Mouse (Mus musculus): ENCODE measurements around the gene Pla2g2f. TPM values are rescaled to one million over a fixed set of nuclear protein-coding genes. Genes with fewer than 3 reads are reported as not detected.

The Pla2g2f gene
- not detected in 2 replicates for polyA plus RNA-seq (2014; fragmentation: Nextera tagmentation; extraction: Ambion mirVana)

GRCm38 (mm10) chr4:138757416-138757815 lies at the start of gene Pla2g2f:
Pla2g2f (minus strand) TSS chr4:138757626.
- H3K4me1 ChIP-seq (ENCODE audit: insufficient read depth): no peaks in the 10 kb centered on the region
- no peaks in the 10 kb centered on the region for H3K27me3 ChIP-seq (ENCODE audit: insufficient read depth, low read length)
- H3K4me3 ChIP-seq (ENCODE audit: low read depth, low read length): no peak within 1 kb of the TSS
- WGBS: 79% methylated on average over 8 of the region's 8 CpGs
- ATAC-seq (ENCODE audit: insufficient read depth) (no peak), DNase-seq (no peak)
- no peaks in the 10 kb centered on the region for H3K9me3 ChIP-seq (ENCODE audit: low read depth, low read length)
- no peak within 1 kb of the TSS for H3K27ac ChIP-seq (ENCODE audit: low read depth)
- H3K4me2 ChIP-seq: no peak within 1 kb of the TSS
- TF ChIP-seq CTCF (IDR thresholded peaks at IDR 0.05; ENCODE audit: low read depth): no peak
- H3K36me3 ChIP-seq (ENCODE audit: insufficient read depth): no peaks in the 10 kb centered on the region
- H3K9ac ChIP-seq: no peak within 1 kb of the TSS

GRCm38 (mm10) chr4:138806920-138807541 lies 49.6 kb upstream of the Pla2g2f start:
- peak; percentile 18 for TF ChIP-seq CTCF (IDR thresholded peaks at IDR 0.05; ENCODE audit: low read depth)
- Histone ChIP-seq H3K9me3 (ENCODE audit: low read depth, low read length) (no peaks in the 10 kb centered on the region), H3K9ac (no peak overlapping the region), H3K27me3 (ENCODE audit: insufficient read depth, low read length) (no peaks in the 10 kb centered on the region), H3K27ac (ENCODE audit: low read depth) (no peak overlapping the region), H3K4me3 (ENCODE audit: low read depth, low read length) (no peak overlapping the region), H3K4me1 (ENCODE audit: insufficient read depth) (no peaks in the 10 kb centered on the region), H3K36me3 (ENCODE audit: insufficient read depth) (no peaks in the 10 kb centered on the region), H3K4me2 (no peak overlapping the region)
- no peak; the same call in 1 of the 2 replicates for ATAC-seq (ENCODE audit: insufficient read depth)
- DNase-seq: peak; percentile 55
- WGBS: 39% methylated on average over 7 of the region's 7 CpGs

- H3K36me3 ChIP-seq (ENCODE audit: insufficient read depth): no peaks in the 10 kb centered on the region
- no peak overlapping the region for H3K4me3 ChIP-seq (ENCODE audit: low read depth, low read length)
- no peak overlapping the region for H3K27ac ChIP-seq (ENCODE audit: low read depth)
- no peak for DNase-seq
- no peaks in the 10 kb centered on the region for H3K9me3 ChIP-seq (ENCODE audit: low read depth, low read length)
- H3K4me1 ChIP-seq (ENCODE audit: insufficient read depth): no peaks in the 10 kb centered on the region
- TF ChIP-seq CTCF (IDR thresholded peaks at IDR 0.05; ENCODE audit: low read depth): no peak
- no peak overlapping the region for H3K9ac ChIP-seq
- ATAC-seq (ENCODE audit: insufficient read depth): no peak
- no peaks in the 10 kb centered on the region for H3K27me3 ChIP-seq (ENCODE audit: insufficient read depth, low read length)
- H3K4me2 ChIP-seq: no peak overlapping the region
- WGBS: 75% methylated on average over 8 of the region's 8 CpGs
Observed at GRCm38 (mm10) chr4:138806160-138806559, 48.7 kb upstream of the Pla2g2f start.

- 57% methylated on average over 8 of the region's 8 CpGs for WGBS
- Histone ChIP-seq H3K4me2 (no peak overlapping the region), H3K27me3 (ENCODE audit: insufficient read depth, low read length) (no peaks in the 10 kb centered on the region), H3K36me3 (ENCODE audit: insufficient read depth) (no peaks in the 10 kb centered on the region), H3K27ac (ENCODE audit: low read depth) (no peak overlapping the region), H3K9ac (no peak overlapping the region), H3K4me1 (ENCODE audit: insufficient read depth) (0 out of 2 replicates have a peak, but pooled peaks cover 3% of the 10 kb centered on the region), H3K4me3 (ENCODE audit: low read depth, low read length) (no peak overlapping the region), H3K9me3 (ENCODE audit: low read depth, low read length) (no peaks in the 10 kb centered on the region)
- ATAC-seq (ENCODE audit: insufficient read depth) (no peak), DNase-seq (no peak)
- no peak for TF ChIP-seq CTCF (IDR thresholded peaks at IDR 0.05; ENCODE audit: low read depth)
Observed at GRCm38 (mm10) chr4:138805248-138805647, 47.8 kb upstream of the Pla2g2f start.

- no peak for DNase-seq
- H3K27me3 ChIP-seq (ENCODE audit: insufficient read depth, low read length): no peaks in the 10 kb centered on the region
- no peak overlapping the region for H3K4me3 ChIP-seq (ENCODE audit: low read depth, low read length)
- TF ChIP-seq CTCF (IDR thresholded peaks at IDR 0.05; ENCODE audit: low read depth): no peak
- H3K4me2 ChIP-seq: no peak overlapping the region
- H3K9me3 ChIP-seq (ENCODE audit: low read depth, low read length): no peaks in the 10 kb centered on the region
- 0 out of 2 replicates have a peak, but pooled peaks cover 3% of the 10 kb centered on the region for H3K4me1 ChIP-seq (ENCODE audit: insufficient read depth)
- 84% methylated on average over 11 of the region's 11 CpGs for WGBS
- no peak overlapping the region for H3K27ac ChIP-seq (ENCODE audit: low read depth)
- no peaks in the 10 kb centered on the region for H3K36me3 ChIP-seq (ENCODE audit: insufficient read depth)
- ATAC-seq (ENCODE audit: insufficient read depth): no peak
- H3K9ac ChIP-seq: no peak overlapping the region
Observed at GRCm38 (mm10) chr4:138802917-138803316, 45.5 kb upstream of the Pla2g2f start.

- no peak for ATAC-seq (ENCODE audit: insufficient read depth)
- peaks cover 3% of the 10 kb centered on the region; the same call in 1 of the 2 replicates for H3K4me1 ChIP-seq (ENCODE audit: insufficient read depth)
- WGBS: 69% methylated on average over 4 of the region's 4 CpGs
- no peaks in the 10 kb centered on the region for H3K9me3 ChIP-seq (ENCODE audit: low read depth, low read length)
- no peak overlapping the region for H3K27ac ChIP-seq (ENCODE audit: low read depth)
- H3K27me3 ChIP-seq (ENCODE audit: insufficient read depth, low read length): no peaks in the 10 kb centered on the region
- no peak overlapping the region for H3K4me3 ChIP-seq (ENCODE audit: low read depth, low read length)
- H3K9ac ChIP-seq: no peak overlapping the region
- no peak for TF ChIP-seq CTCF (IDR thresholded peaks at IDR 0.05; ENCODE audit: low read depth)
- H3K36me3 ChIP-seq (ENCODE audit: insufficient read depth): no peaks in the 10 kb centered on the region
- no peak for DNase-seq
- H3K4me2 ChIP-seq: no peak overlapping the region
Observed at GRCm38 (mm10) chr4:138801631-138802030, 44.2 kb upstream of the Pla2g2f start.

GRCm38 (mm10) chr4:138800134-138800744 lies 42.8 kb upstream of the Pla2g2f start:
- TF ChIP-seq CTCF (IDR thresholded peaks at IDR 0.05; ENCODE audit: low read depth): no peak
- WGBS: 54% methylated on average over 12 of the region's 12 CpGs
- Histone ChIP-seq H3K9me3 (ENCODE audit: low read depth, low read length) (no peaks in the 10 kb centered on the region), H3K27me3 (ENCODE audit: insufficient read depth, low read length) (no peaks in the 10 kb centered on the region), H3K4me2 (no peak overlapping the region), H3K4me1 (ENCODE audit: insufficient read depth) (peaks cover 3% of the 10 kb centered on the region; the same call in 1 of the 2 replicates), H3K27ac (ENCODE audit: low read depth) (no peak overlapping the region), H3K36me3 (ENCODE audit: insufficient read depth) (no peaks in the 10 kb centered on the region), H3K9ac (no peak overlapping the region), H3K4me3 (ENCODE audit: low read depth, low read length) (no peak overlapping the region)
- ATAC-seq (ENCODE audit: insufficient read depth): peak; percentile 54
- DNase-seq: peak; percentile 77
